Mouse (Mus musculus) cerebellum, adult (tissue): ENCODE measurements at regions not wholly inside any gene's neighbourhood (a gene's known extent, or its start where the extent isn't known, plus 50 kb on each side); places are given as distances from the start of the nearest gene placed in this dataset.
A peak's percentile ranks its signal among the peaks of the same experiment; 100 is the strongest.

Experiments used
- ATAC-seq: cut with Nextera tagmentation; 2 replicates; pipeline ENCODE4 v1.9.2; 2017; ENCODE audit warnings: mild to moderate bottlenecking, moderate library complexity, mixed read lengths; ENCODE audit not compliant: insufficient number of reproducible peaks, low FRiP score, low TSS enrichment

GRCm38 (mm10) chr16:30732770-30733415 is 133.4 kb downstream of the Fam43a start:
- ATAC-seq, result no peak

- ATAC-seq, result no peak
Observed at GRCm38 (mm10) chr16:30733478-30733877, 134.0 kb downstream of the Fam43a start.

- no peak for ATAC-seq
Observed at GRCm38 (mm10) chr16:30735360-30735759, 135.8 kb downstream of the Fam43a start.

GRCm38 (mm10) chr16:30735969-30736368 is 136.4 kb downstream of the Fam43a start:
- ATAC-seq, result no peak

GRCm38 (mm10) chr16:30736662-30737326 is 137.3 kb downstream of the Fam43a start:
- no peak for ATAC-seq

GRCm38 (mm10) chr16:30737524-30737923 is 138.0 kb downstream of the Fam43a start:
- ATAC-seq, result no peak

DNA sequence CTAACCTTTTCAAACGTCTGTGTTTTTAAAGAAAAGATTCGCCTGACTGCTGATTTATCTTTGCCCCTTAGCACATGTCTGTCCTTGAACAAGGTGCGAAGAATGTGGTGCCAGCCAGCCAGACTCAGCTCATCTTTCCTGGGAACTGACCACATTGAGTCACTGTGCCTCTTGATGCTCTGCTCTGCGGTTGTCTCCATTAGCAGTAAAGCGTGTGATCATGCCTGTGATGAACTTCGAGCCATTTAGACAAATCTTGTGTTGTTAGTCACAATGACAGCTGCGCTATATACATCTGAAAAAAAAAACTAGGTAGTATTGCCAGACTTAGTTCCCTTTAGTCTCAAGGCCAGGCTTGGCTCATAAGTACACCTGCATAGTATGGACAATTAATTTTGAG is 140.1 kb downstream of the Fam43a start:
- ATAC-seq, result no peak

DNA sequence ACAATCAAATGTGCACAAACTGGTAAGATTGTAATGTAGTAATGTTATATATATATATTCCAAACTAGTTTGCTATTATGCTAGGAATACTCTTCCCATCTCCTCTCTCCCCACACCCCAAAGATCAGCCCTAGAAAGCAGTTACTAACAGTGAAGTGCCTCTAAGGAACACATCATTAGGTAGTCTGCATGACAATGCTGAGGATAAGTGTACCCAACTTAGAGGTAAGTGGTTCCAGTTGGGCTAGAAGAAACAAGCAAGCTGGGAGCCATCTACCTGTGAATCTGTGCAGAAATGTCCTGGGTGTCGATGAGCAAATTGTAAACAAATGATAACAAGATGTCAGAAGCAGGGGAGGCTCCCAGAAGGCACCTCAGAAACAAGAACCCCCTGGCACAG is 141.7 kb downstream of the Fam43a start:
- no peak for ATAC-seq

- no peak for ATAC-seq
Observed at GRCm38 (mm10) chr16:30742474-30742873, 143.0 kb downstream of the Fam43a start.

GRCm38 (mm10) chr16:30743566-30743965 is 144.0 kb downstream of the Fam43a start:
- no peak for ATAC-seq

DNA sequence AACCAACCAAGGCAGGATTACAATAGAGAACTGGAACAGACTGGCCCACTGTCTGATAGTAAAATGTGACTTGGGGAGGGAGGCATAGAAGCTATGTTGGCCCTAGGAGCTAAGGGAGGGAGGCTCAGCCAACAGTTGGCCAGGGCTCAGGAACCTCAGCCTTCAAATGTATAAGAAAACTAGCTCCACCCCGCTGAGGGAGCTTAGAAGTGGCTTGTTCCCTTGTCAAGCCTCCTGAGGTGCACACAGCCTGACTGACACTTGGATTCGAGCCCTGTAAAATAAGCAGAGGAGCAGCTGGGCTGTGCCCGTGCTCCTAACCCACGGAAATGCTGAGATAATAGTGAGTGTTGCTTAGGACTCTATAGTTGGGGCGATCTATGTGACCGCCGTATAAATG is 144.7 kb downstream of the Fam43a start:
- ATAC-seq, result no peak

DNA sequence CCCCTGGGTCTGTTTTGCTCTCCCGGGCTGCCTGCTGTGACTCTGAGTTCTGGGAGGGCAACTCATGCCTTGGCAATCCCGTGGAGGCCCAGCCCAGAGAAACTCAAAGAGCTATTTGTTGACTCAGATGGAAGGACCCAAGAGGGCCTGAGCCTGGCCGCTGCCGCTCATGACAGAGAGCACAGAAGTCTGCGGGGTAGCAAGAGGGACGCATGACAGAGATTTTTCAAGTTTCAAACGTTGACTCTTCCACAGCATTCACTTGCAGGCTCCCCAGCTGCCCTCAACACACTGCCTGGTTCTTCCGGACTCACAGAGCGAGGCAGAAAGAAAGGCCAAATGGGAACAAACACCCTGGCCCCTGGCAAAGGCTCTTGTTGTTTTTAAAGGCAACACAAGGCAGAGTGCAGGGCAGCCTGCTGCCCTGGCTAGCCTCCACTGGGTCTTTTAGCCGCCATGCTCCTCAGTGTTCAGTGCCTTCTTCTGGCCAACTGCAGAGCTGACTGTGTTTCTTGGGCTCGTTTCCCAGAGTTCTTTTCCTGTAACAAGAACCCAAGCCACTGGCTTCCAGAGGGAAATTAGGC is 146.2 kb downstream of the Fam43a start:
- no peak for ATAC-seq

GRCm38 (mm10) chr16:30746211-30746610 is 146.7 kb downstream of the Fam43a start:
- ATAC-seq, result no peak

DNA sequence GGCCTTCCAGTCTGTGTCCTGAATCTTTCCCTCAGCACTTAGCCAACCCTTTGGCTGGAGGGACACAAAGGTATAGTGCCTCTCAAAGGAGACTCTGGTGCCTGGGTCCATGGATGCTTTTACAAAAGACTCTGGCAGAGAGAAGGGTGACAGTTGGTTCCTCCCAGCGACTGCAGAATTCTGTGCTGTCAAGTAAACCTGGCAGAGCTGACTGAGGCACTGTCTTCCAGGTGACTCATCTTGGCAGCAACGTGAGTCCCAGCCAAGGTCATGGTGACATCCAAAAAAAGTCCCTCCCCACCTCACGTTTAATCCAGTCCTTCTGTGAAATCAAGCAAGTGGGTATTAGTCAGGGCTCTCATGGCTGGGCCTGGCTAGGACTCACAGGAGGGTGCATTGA is 150.3 kb downstream of the Fam43a start:
- peak; percentile 77 for ATAC-seq

GRCm38 (mm10) chr16:30755771-30756170 is 156.2 kb downstream of the Fam43a start:
- ATAC-seq, result no peak

GRCm38 (mm10) chr16:30756678-30757077 is 157.2 kb downstream of the Fam43a start:
- no peak for ATAC-seq

- no peak for ATAC-seq
Observed at GRCm38 (mm10) chr16:30757556-30757955, 158.0 kb downstream of the Fam43a start.

DNA sequence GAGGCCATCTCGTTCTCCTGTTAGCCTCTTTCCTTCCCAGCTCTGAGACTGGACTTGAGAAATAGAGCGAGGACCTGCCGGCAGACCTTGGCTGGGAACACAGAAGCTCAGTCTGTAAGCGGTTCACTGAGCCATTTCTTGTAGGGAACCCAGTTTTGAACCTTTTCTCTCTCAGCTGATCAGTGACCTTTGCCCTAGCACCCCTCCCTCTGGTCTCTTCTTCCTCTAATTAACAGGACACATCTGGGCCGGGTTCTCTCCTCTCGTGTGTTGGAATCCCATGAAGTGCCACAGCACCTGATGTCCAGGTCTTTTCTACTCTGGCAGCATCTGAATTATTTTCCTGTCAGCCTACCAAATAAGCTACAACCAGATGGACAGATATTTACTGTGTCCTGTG is 158.5 kb downstream of the Fam43a start:
- ATAC-seq, result no peak

GRCm38 (mm10) chr16:30759503-30759902 is 160.0 kb downstream of the Fam43a start:
- ATAC-seq, result no peak

- ATAC-seq, result no peak
Observed at GRCm38 (mm10) chr16:30761201-30761710, 161.7 kb downstream of the Fam43a start.

GRCm38 (mm10) chr16:30762898-30763595 is 163.5 kb downstream of the Fam43a start:
- no peak for ATAC-seq
